Mouse (Mus musculus): Measurements from ENCODE around the gene Trim37.

DNA sequence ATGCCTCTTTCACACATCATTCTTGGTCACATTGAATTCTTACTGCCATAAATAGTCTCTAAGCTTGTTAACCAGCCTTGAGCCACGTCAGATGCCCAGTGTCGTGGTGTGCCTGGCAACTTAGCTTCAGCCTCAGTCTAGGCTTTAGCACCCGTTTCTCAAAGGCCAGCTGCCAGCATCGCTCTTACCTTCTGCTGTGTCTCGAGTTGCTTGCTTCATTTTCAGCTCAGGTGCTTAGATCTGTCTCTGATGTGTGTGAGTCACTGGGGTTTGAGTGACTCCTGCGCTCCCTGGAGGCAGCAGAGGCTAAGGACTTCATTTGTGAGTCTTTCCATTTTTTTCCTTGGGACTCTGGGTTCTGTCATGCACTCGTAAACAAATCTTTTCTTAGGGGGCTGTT lies 114.4 kb downstream of the Trim37 start:
- TF ChIP-seq CTCF (IDR thresholded peaks at IDR 0.05; ENCODE audit: low read depth) (no peak), EP300 (IDR thresholded peaks at IDR 0.05; ENCODE audit: low read depth) (no peak)

Measured in liver, postnatal 0 days (tissue).